Comparison of ENCODE assay signal across 21 mouse cellular contexts in the genomic region with DNA sequence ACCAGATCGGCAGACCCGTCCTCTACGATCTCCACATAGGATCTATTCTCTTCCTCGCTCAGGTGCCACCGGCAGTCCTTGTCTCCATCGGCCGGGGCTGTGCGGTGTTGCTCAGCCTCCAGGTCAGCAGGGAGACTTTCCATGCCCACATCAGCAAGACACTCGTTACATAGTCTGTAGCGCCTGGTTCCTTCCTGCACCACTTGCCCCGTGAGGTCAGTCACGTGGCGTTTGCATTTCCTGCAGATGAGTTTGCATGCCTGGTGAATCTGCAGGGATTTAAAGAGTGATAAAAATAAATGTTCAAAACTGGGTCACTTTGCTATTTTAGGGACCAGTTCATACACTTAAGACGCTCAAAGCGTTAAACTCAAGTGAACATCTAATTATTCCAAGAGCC. TPM values are rescaled to one million over a fixed set of nuclear protein-coding genes. Genes with fewer than 3 reads are reported as not detected.
DNase-seq lines count a peak whose midpoint lies in the region; ATAC-seq lines count a peak whose summit lies in the region.
"Had no signal": no experiment of that assay in that cellular context is flagged by ENCODE, and none has a peak within 500 bp of the region (broad histone marks: within the 10 kb centered on the region; RNA-seq: fewer than 3 reads in every experiment).

No protein-coding gene starts in this region.

- no peaks in the 10 kb centered on the region for H3K27me3 ChIP-seq in hindbrain, embryonic 13.5 days
- H3K27me3 ChIP-seq in hindbrain, embryonic 11.5 days (ENCODE audit: control insufficient read depth, insufficient read depth, low read length) = no peaks in the 10 kb centered on the region
- H3K27me3 ChIP-seq in forebrain, embryonic 10.5 days (ENCODE audit: poor library complexity, severe bottlenecking) = no peaks in the 10 kb centered on the region
- H3K27me3 ChIP-seq in kidney, embryonic 15.5 days = no peaks in the 10 kb centered on the region
- H3K27me3 ChIP-seq: forebrain, embryonic 13.5 days; intestine, embryonic 15.5 days; limb, embryonic 15.5 days; neural tube, embryonic 12.5 days had no signal

- 0 out of 2 replicates have a peak overlapping the region, but pooled peaks have one; percentile 5 for H3K9ac ChIP-seq in hindbrain, embryonic 13.5 days
- H3K9ac ChIP-seq in hindbrain, embryonic 11.5 days (ENCODE audit: low read depth, low read length) = no peak overlapping the region
- no peak overlapping the region for H3K9ac ChIP-seq in kidney, embryonic 15.5 days
- H3K9ac ChIP-seq: forebrain, embryonic 13.5 days; intestine, embryonic 15.5 days; limb, embryonic 15.5 days; neural tube, embryonic 12.5 days had no signal

- no peak for ATAC-seq in hindbrain, embryonic 13.5 days (ENCODE audit: low FRiP score)
- no peak for ATAC-seq in hindbrain, embryonic 11.5 days (ENCODE audit: low FRiP score)
- ATAC-seq in inflammation-experienced regulatory T-cells, adult 6 months = peak; percentile 46
- ATAC-seq in kidney, embryonic 15.5 days (replicated peaks; ENCODE audit: low FRiP score) = no peak
- ATAC-seq: forebrain, embryonic 13.5 days; intestine, embryonic 15.5 days had no signal

- no peak overlapping the region for H3K4me3 ChIP-seq in hindbrain, embryonic 13.5 days
- no peak overlapping the region for H3K4me3 ChIP-seq in hindbrain, embryonic 11.5 days (ENCODE audit: low read depth, low read length)
- H3K4me3 ChIP-seq in forebrain, embryonic 10.5 days = no peak overlapping the region
- H3K4me3 ChIP-seq in kidney, embryonic 15.5 days (replicated peaks) = no peak overlapping the region
- H3K4me3 ChIP-seq: forebrain, embryonic 13.5 days; intestine, embryonic 15.5 days; layer of hippocampus, adult 2 months; limb, embryonic 15.5 days; neural tube, embryonic 12.5 days had no signal

- 86% methylated on average over 15 of the region's 15 CpGs for WGBS in hindbrain, embryonic 13.5 days
- 90% methylated on average over 15 of the region's 15 CpGs for WGBS in hindbrain, embryonic 11.5 days
- WGBS in forebrain, embryonic 10.5 days = 92% methylated on average over 15 of the region's 15 CpGs
- 75% methylated on average over 15 of the region's 15 CpGs for WGBS in kidney, embryonic 15.5 days

- H3K4me2 ChIP-seq in hindbrain, embryonic 13.5 days = no peak overlapping the region
- no peak overlapping the region for H3K4me2 ChIP-seq in hindbrain, embryonic 11.5 days (replicated peaks; ENCODE audit: low read depth, low read length)
- no peak overlapping the region for H3K4me2 ChIP-seq in kidney, embryonic 15.5 days
- H3K4me2 ChIP-seq: forebrain, embryonic 13.5 days; intestine, embryonic 15.5 days; limb, embryonic 15.5 days; neural tube, embryonic 12.5 days had no signal

- peaks cover 65% of the 10 kb centered on the region for H3K36me3 ChIP-seq in hindbrain, embryonic 13.5 days
- no peaks in the 10 kb centered on the region for H3K36me3 ChIP-seq in hindbrain, embryonic 11.5 days (ENCODE audit: control insufficient read depth, insufficient read depth, low read length)
- H3K36me3 ChIP-seq in forebrain, embryonic 10.5 days (replicated peaks) = peaks cover 21% of the 10 kb centered on the region; the same call in 1 of the 2 replicates
- H3K36me3 ChIP-seq in kidney, embryonic 15.5 days = peaks cover 72% of the 10 kb centered on the region

- no peak overlapping the region for H3K27ac ChIP-seq in hindbrain, embryonic 13.5 days
- H3K27ac ChIP-seq in hindbrain, embryonic 11.5 days (ENCODE audit: low read depth, low read length) = no peak overlapping the region
- H3K27ac ChIP-seq in forebrain, embryonic 10.5 days = no peak overlapping the region
- H3K27ac ChIP-seq in kidney, embryonic 15.5 days = no peak overlapping the region
- H3K27ac ChIP-seq: forebrain, embryonic 13.5 days; intestine, embryonic 15.5 days; layer of hippocampus, adult 2 months; limb, embryonic 15.5 days; neural tube, embryonic 12.5 days; stomach, postnatal 0 days had no signal

- H3K9me3 ChIP-seq in hindbrain, embryonic 13.5 days = no peaks in the 10 kb centered on the region
- no peaks in the 10 kb centered on the region for H3K9me3 ChIP-seq in hindbrain, embryonic 11.5 days (ENCODE audit: control insufficient read depth, low read length)
- H3K9me3 ChIP-seq in forebrain, embryonic 10.5 days = no peaks in the 10 kb centered on the region
- no peaks in the 10 kb centered on the region for H3K9me3 ChIP-seq in kidney, embryonic 15.5 days (replicated peaks)
- H3K9me3 ChIP-seq: forebrain, embryonic 13.5 days; G1E; intestine, embryonic 15.5 days; limb, embryonic 15.5 days; neural tube, embryonic 12.5 days had no signal

- no peaks in the 10 kb centered on the region for H3K4me1 ChIP-seq in hindbrain, embryonic 13.5 days (replicated peaks)
- H3K4me1 ChIP-seq in hindbrain, embryonic 11.5 days (replicated peaks; ENCODE audit: control insufficient read depth, insufficient read depth, low read length) = no peaks in the 10 kb centered on the region
- H3K4me1 ChIP-seq in forebrain, embryonic 10.5 days = no peaks in the 10 kb centered on the region
- 0 out of 2 replicates have a peak, but pooled peaks cover 3% of the 10 kb centered on the region for H3K4me1 ChIP-seq in kidney, embryonic 15.5 days
- H3K4me1 ChIP-seq: forebrain, embryonic 13.5 days; intestine, embryonic 15.5 days; limb, embryonic 15.5 days; neural tube, embryonic 12.5 days had no signal

- DNase-seq in hindbrain, embryonic 11.5 days (ENCODE audit: low spot score) = no peak
- DNase-seq in right cerebral cortex, adult 2 months (ENCODE audit: low spot score in 2 of 2) = peak; percentile 15
- DNase-seq in right cerebral cortex, postnatal 25 days = no peak
- peak; percentile 68 to 70 for DNase-seq in B cell, adult 2 months
- no peak for DNase-seq in forebrain, embryonic 10.5 days (ENCODE audit: extremely low spot score, low spot score)
- DNase-seq: adrenal gland, adult 8-10 months; cerebellum, adult 11-12 months; cerebellum, postnatal 36 days; kidney, postnatal 10 days; lung, postnatal 14 days; right cerebral cortex, postnatal 4 days had no signal

RNA-seq across cellular contexts. Expression of a gene that starts 18.7 kb away (rescaled TPM):
- 26.8 and 28.8 TPM in 2 replicates for polyA plus RNA-seq in hindbrain, embryonic 13.5 days (2015; fragmentation: Nextera tagmentation; extraction: Ambion mirVana)
- 42.7 and 45.2 TPM in 2 replicates for polyA plus RNA-seq in hindbrain, embryonic 11.5 days (2014; fragmentation: Nextera tagmentation; extraction: Ambion mirVana)
- polyA plus RNA-seq in inflammation-experienced regulatory T-cells, adult 6 months (2017; shearing (Covaris generic)) = 100 to 1,000 TPM; 103 to 158 (median 113) TPM
- polyA plus RNA-seq in forebrain, embryonic 10.5 days (2016; fragmentation: Nextera tagmentation; extraction: Ambion mirVana) = 46.5 and 55.4 TPM in 2 replicates
- 46.9 and 47.5 TPM in 2 replicates for polyA plus RNA-seq in kidney, embryonic 15.5 days (2015; fragmentation: Nextera tagmentation; extraction: Ambion mirVana)

RNA-seq across cellular contexts. Expression of a gene that starts 19.1 kb away (rescaled TPM):
- polyA plus RNA-seq in hindbrain, embryonic 13.5 days (2015; fragmentation: Nextera tagmentation; extraction: Ambion mirVana) = 366 and 373 TPM in 2 replicates
- 505 and 518 TPM in 2 replicates for polyA plus RNA-seq in hindbrain, embryonic 11.5 days (2014; fragmentation: Nextera tagmentation; extraction: Ambion mirVana)
- polyA plus RNA-seq in inflammation-experienced regulatory T-cells, adult 6 months (2017; shearing (Covaris generic)) = 100 to 1,000 TPM; 289 to 492 (median 352) TPM
- 546 and 553 TPM in 2 replicates for polyA plus RNA-seq in forebrain, embryonic 10.5 days (2016; fragmentation: Nextera tagmentation; extraction: Ambion mirVana)
- polyA plus RNA-seq in kidney, embryonic 15.5 days (2015; fragmentation: Nextera tagmentation; extraction: Ambion mirVana) = 430 and 490 TPM in 2 replicates

RNA-seq across cellular contexts. Expression of a gene that starts 23.7 kb away (rescaled TPM):
- 18.9 and 20.7 TPM in 2 replicates for polyA plus RNA-seq in hindbrain, embryonic 13.5 days (2015; fragmentation: Nextera tagmentation; extraction: Ambion mirVana)
- 8.1 and 11.5 TPM in 2 replicates for polyA plus RNA-seq in hindbrain, embryonic 11.5 days (2014; fragmentation: Nextera tagmentation; extraction: Ambion mirVana)
- polyA plus RNA-seq in inflammation-experienced regulatory T-cells, adult 6 months (2017; shearing (Covaris generic)) = 1 to 10 TPM; 3.0 to 6.6 (median 5.8) TPM
- polyA plus RNA-seq in forebrain, embryonic 10.5 days (2016; fragmentation: Nextera tagmentation; extraction: Ambion mirVana) = 5.8 and 6.0 TPM in 2 replicates
- 15.7 and 18.0 TPM in 2 replicates for polyA plus RNA-seq in kidney, embryonic 15.5 days (2015; fragmentation: Nextera tagmentation; extraction: Ambion mirVana)

Comparison
In these comparisons a context has a peak if more than half of its experiments do, and no peak if none do; other contexts are left out.
1. DNase-seq: peak in right cerebral cortex, adult 2 months (2 of 2) and B cell, adult 2 months (2 of 2); none in hindbrain, embryonic 11.5 days (single experiment), right cerebral cortex, postnatal 25 days (single experiment) and forebrain, embryonic 10.5 days (single experiment).